Mouse (Mus musculus): ENCODE results near the gene Yrdc. TPM values are rescaled to one million over a fixed set of nuclear protein-coding genes. Genes with fewer than 3 reads are reported as not detected.

Yrdc gene
- total and polyA plus RNA-seq, 2 experiments from 2014 or later: 67.3 to 82.2 TPM

- Histone ChIP-seq H3K9ac (peak within 1 kb of the TSS; percentile 84), H3K27me3 (ENCODE audit: insufficient read depth, low read length) (no peaks in the 10 kb centered on the region), H3K9me3 (ENCODE audit: low read length) (no peaks in the 10 kb centered on the region), H3K27ac (ENCODE audit: low read depth, low read length) (peak within 1 kb of the TSS; percentile 96), H3K36me3 (ENCODE audit: insufficient read depth) (peaks cover 25% of the 10 kb centered on the region), H3K4me1 (ENCODE audit: insufficient read depth) (peaks cover 6% of the 10 kb centered on the region; the same call in 1 of the 2 replicates), H3K4me3 (ENCODE audit: low read depth, low read length) (peak within 1 kb of the TSS; percentile 71), H3K4me2 (ENCODE audit: low read depth) (peak within 1 kb of the TSS; percentile 87)
- peak; percentile 72 for DNase-seq
- ATAC-seq: peak; percentile 38
- no peak for TF ChIP-seq CTCF (IDR thresholded peaks at IDR 0.05; ENCODE audit: low read depth)
- WGBS: 1% methylated on average over 74 of the region's 75 CpGs
Measured at GRCm38 (mm10) chr4:124850933-124851658, 617 bp downstream of the Yrdc start, which contains the start of gene 1110065P20Rik. 1110065P20Rik (minus strand) TSS chr4:124851196.

DNA sequence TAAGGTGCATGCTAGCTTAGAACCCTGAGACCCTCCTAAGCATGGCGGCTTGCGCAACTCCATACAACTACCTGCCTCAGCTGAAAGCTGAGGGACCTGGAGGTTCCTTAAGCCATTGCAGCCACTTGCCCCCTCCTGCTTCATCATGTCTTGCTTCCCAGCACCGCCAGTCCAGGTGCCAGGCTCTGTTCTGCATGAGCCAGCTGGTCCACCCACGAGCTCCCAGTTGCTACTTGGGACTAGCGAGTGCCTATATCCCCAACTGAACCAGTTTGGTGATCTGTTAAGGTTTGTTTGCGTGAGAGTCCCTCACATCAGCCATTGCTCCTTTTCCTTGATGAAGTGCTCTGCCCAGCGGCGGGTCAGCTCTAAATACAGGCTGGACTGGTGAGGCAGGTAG, 5.8 kb downstream of the Yrdc start:
- H3K4me2 ChIP-seq (ENCODE audit: low read depth): no peak overlapping the region
- no peak for TF ChIP-seq CTCF (IDR thresholded peaks at IDR 0.05; ENCODE audit: low read depth)
- H3K27me3 ChIP-seq (ENCODE audit: insufficient read depth, low read length): no peaks in the 10 kb centered on the region
- no peak overlapping the region for H3K4me3 ChIP-seq (ENCODE audit: low read depth, low read length)
- no peak for ATAC-seq
- peaks cover 45% of the 10 kb centered on the region for H3K36me3 ChIP-seq (ENCODE audit: insufficient read depth)
- H3K27ac ChIP-seq (ENCODE audit: low read depth, low read length): no peak overlapping the region
- H3K9ac ChIP-seq: no peak overlapping the region
- DNase-seq: no peak
- H3K9me3 ChIP-seq (ENCODE audit: low read length): no peaks in the 10 kb centered on the region
- 92% methylated on average over 8 of the region's 8 CpGs for WGBS
- peaks cover 17% of the 10 kb centered on the region for H3K4me1 ChIP-seq (ENCODE audit: insufficient read depth)

GRCm38 (mm10) chr4:124858370-124858769, 7.9 kb downstream of the Yrdc start:
- no peaks in the 10 kb centered on the region for H3K9me3 ChIP-seq (ENCODE audit: low read length)
- no peak for TF ChIP-seq CTCF (IDR thresholded peaks at IDR 0.05; ENCODE audit: low read depth)
- 85% methylated on average over 5 of the region's 5 CpGs for WGBS
- no peaks in the 10 kb centered on the region for H3K27me3 ChIP-seq (ENCODE audit: insufficient read depth, low read length)
- DNase-seq (no peak), ATAC-seq (no peak)
- no peak overlapping the region for H3K4me2 ChIP-seq (ENCODE audit: low read depth)
- H3K4me3 ChIP-seq (ENCODE audit: low read depth, low read length): no peak overlapping the region
- no peak overlapping the region for H3K27ac ChIP-seq (ENCODE audit: low read depth, low read length)
- peaks cover 45% of the 10 kb centered on the region for H3K36me3 ChIP-seq (ENCODE audit: insufficient read depth)
- H3K9ac ChIP-seq: no peak overlapping the region
- peaks cover 17% of the 10 kb centered on the region for H3K4me1 ChIP-seq (ENCODE audit: insufficient read depth)

DNA sequence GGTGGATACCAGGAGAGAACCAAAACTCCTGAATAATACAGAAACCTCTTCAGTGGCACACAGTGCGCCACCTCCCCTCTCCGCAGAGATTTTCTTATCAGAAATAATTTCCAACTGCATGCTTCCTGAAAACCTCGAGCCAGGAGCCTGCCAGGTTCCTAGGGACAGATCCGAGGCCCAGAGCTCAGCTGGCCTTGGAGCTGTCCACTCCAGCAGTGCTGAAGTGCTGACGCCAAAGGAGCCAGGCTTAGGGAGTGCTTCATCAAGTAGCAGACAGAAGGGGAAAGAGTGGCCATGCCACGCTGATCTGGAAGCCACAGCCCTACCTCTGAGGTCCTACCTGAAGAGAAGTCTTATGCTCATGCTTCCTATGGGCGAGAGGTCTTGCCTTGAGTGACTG, 10.0 kb downstream of the Yrdc start:
- ATAC-seq (no peak), DNase-seq (no peak)
- H3K4me2 ChIP-seq (ENCODE audit: low read depth): peak overlapping the region; percentile 89
- peaks cover 30% of the 10 kb centered on the region for H3K36me3 ChIP-seq (ENCODE audit: insufficient read depth)
- H3K27me3 ChIP-seq (ENCODE audit: insufficient read depth, low read length): no peaks in the 10 kb centered on the region
- 15% methylated on average over 7 of the region's 7 CpGs for WGBS
- peak overlapping the region; percentile 6; the same call in 1 of the 2 replicates for H3K4me3 ChIP-seq (ENCODE audit: low read depth, low read length)
- no peak overlapping the region for H3K9ac ChIP-seq
- H3K9me3 ChIP-seq (ENCODE audit: low read length): no peaks in the 10 kb centered on the region
- peaks cover 17% of the 10 kb centered on the region for H3K4me1 ChIP-seq (ENCODE audit: insufficient read depth)
- no peak overlapping the region for H3K27ac ChIP-seq (ENCODE audit: low read depth, low read length)
- no peak for TF ChIP-seq CTCF (IDR thresholded peaks at IDR 0.05; ENCODE audit: low read depth)

GRCm38 (mm10) chr4:124861283-124862188, 11.1 kb downstream of the Yrdc start, which contains the start of gene Maneal:
Maneal (minus strand) TSS chr4:124862171.
- Histone ChIP-seq H3K27me3 (ENCODE audit: insufficient read depth, low read length) (no peaks in the 10 kb centered on the region), H3K9ac (peak within 1 kb of the TSS; percentile 90), H3K36me3 (ENCODE audit: insufficient read depth) (peaks cover 19% of the 10 kb centered on the region), H3K4me1 (ENCODE audit: insufficient read depth) (peaks cover 17% of the 10 kb centered on the region), H3K4me2 (ENCODE audit: low read depth) (peak within 1 kb of the TSS; percentile 89), H3K4me3 (ENCODE audit: low read depth, low read length) (peak within 1 kb of the TSS; percentile 72), H3K9me3 (ENCODE audit: low read length) (no peaks in the 10 kb centered on the region), H3K27ac (ENCODE audit: low read depth, low read length) (peak within 1 kb of the TSS; percentile 64)
- ATAC-seq (peak; percentile 44), DNase-seq (peak; percentile 43)
- WGBS: 1% methylated on average over 50 of the region's 77 CpGs
- TF ChIP-seq CTCF (IDR thresholded peaks at IDR 0.05; ENCODE audit: low read depth): no peak

- Histone ChIP-seq H3K9ac (no peak overlapping the region), H3K36me3 (ENCODE audit: insufficient read depth) (no peaks in the 10 kb centered on the region), H3K27ac (ENCODE audit: low read depth, low read length) (no peak overlapping the region), H3K27me3 (ENCODE audit: insufficient read depth, low read length) (no peaks in the 10 kb centered on the region), H3K9me3 (ENCODE audit: low read length) (no peaks in the 10 kb centered on the region), H3K4me3 (ENCODE audit: low read depth, low read length) (no peak overlapping the region), H3K4me2 (ENCODE audit: low read depth) (no peak overlapping the region), H3K4me1 (ENCODE audit: insufficient read depth) (no peaks in the 10 kb centered on the region)
- ATAC-seq (no peak), DNase-seq (no peak)
- 92% methylated on average over 1 of the region's 1 CpGs for WGBS
- peak; percentile 52 for TF ChIP-seq CTCF (IDR thresholded peaks at IDR 0.05; ENCODE audit: low read depth)
Measured at GRCm38 (mm10) chr4:124872719-124873118, 22.2 kb downstream of the Yrdc start.

Measured in forebrain, postnatal 0 days (tissue).